ENCODE assay signal across 14 mouse cellular contexts in the genomic region with DNA sequence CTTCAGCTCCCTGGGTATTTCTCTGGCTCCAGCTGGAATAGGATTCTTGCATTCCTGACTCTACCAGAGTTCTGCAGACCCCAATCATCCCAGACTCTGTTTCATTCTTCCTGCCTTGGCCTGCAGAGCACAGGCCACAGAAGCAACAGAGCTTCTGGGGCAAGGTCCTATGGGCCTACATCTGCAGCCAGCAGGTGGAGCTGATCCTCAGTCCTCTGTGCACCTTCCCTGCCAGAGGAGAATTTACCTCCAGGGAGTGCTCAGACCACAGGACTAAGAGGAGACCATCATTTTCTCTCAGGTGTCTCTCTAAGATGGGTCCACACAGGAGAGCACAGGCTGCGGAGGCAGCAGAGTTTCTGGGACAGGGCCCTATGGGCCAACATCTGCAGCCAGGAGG.
"Had no signal": no experiment of that assay in that cellular context is flagged by ENCODE, and none has a peak within 500 bp of the region (broad histone marks: within the 10 kb centered on the region; RNA-seq: fewer than 3 reads in every experiment).

No protein-coding gene starts in this region.

- H3K36me3 ChIP-seq: midbrain, embryonic 13.5 days; stomach, embryonic 15.5 days had no signal

- H3K4me1 ChIP-seq: midbrain, embryonic 13.5 days; stomach, embryonic 15.5 days had no signal

- H3K27ac ChIP-seq: liver, embryonic 14.5 days; macrophage; midbrain, embryonic 13.5 days; stomach, embryonic 15.5 days had no signal

- H3K9me3 ChIP-seq: midbrain, embryonic 13.5 days; stomach, embryonic 15.5 days had no signal

- H3K9ac ChIP-seq: liver, embryonic 14.5 days; liver, postnatal 0 days; lung, embryonic 14.5 days; midbrain, embryonic 13.5 days; stomach, embryonic 15.5 days had no signal

- ATAC-seq: liver, postnatal 0 days; lung, postnatal 0 days; midbrain, embryonic 13.5 days had no signal

- DNase-seq: kidney, adult 9 months; kidney, postnatal 14 days; liver, postnatal 0 days; lung, embryonic 14.5 days; right cerebral cortex, adult 18-20 months; right cerebral cortex, postnatal 14 days; right cerebral cortex, postnatal 4 days; spleen, adult 18-20 months; thymus, postnatal 36 days had no signal

- H3K4me3 ChIP-seq: midbrain, embryonic 13.5 days; stomach, embryonic 15.5 days had no signal

- H3K4me2 ChIP-seq: lung, embryonic 14.5 days; midbrain, embryonic 13.5 days; stomach, embryonic 15.5 days had no signal

- H3K27me3 ChIP-seq: midbrain, embryonic 13.5 days; stomach, embryonic 15.5 days had no signal
